Mouse (Mus musculus) brown adipose tissue, adult 24 weeks (tissue): ENCODE measurements around the gene Prex1. TPM values are rescaled to one million over a fixed set of nuclear protein-coding genes. Genes with fewer than 3 reads are reported as not detected.

Experiments used
- H3K27ac ChIP-seq: fragments of 200-500 bp; replicated peaks from 2 replicates; pipeline ENCODE4 v1.5.1; 2012; ENCODE audit warnings: low read depth, mild to moderate bottlenecking, low read length
- H3K4me1 ChIP-seq: fragments of 200-500 bp; 2 replicates; pipeline ENCODE4 v1.6.1; 2012; ENCODE audit warnings: low read length, mixed read lengths; ENCODE audit not compliant: control insufficient read depth, insufficient read depth, insufficient read length
- H3K4me3 ChIP-seq: fragments of 200-500 bp; 2 replicates; pipeline ENCODE4 v1.5.1; 2012; ENCODE audit warnings: low read depth, mild to moderate bottlenecking, low read length, moderate library complexity; ENCODE audit not compliant: insufficient read depth
- polyA plus RNA-seq: library from polyadenylated mRNA; stranded (reverse); fragments of >200 nt; gene quantifications from 2 replicates; pipeline ENCODE4 v1.2.4, GENCODE M21; 2012; ENCODE audit not compliant: missing spikeins, insufficient read depth, insufficient read length

The Prex1 gene
- polyA plus RNA-seq, 1 experiment = 2.3 TPM

GRCm38 (mm10) chr2:166683885-166684544 is 29.6 kb downstream of the Prex1 start:
- Histone ChIP-seq H3K27ac (no peak overlapping the region), H3K4me1 (no peaks in the 10 kb centered on the region; the same call in 1 of the 2 replicates), H3K4me3 (no peak overlapping the region)

DNA sequence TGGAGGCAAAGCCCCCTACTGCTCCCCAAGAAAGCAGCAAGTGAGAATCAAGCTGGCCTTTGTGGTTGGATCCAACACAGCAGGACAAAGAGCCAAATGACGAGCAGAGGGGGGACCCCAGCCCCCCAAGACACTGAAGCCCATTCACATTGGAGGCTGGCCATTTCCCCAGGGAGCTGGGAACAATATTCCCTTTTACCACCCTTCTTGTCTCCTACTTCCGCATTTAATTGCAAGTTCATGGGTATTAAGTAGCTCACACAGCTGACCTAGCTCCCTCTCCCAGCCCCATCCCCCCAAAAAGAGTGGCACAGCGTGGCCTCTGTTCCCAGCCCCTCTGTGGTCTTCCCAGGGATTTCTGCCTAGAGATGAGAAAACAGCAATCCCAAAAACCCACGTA is 30.8 kb downstream of the Prex1 start:
- no peaks in the 10 kb centered on the region; the same call in 1 of the 2 replicates for H3K4me1 ChIP-seq
- no peak overlapping the region for H3K4me3 ChIP-seq
- H3K27ac ChIP-seq = no peak overlapping the region

DNA sequence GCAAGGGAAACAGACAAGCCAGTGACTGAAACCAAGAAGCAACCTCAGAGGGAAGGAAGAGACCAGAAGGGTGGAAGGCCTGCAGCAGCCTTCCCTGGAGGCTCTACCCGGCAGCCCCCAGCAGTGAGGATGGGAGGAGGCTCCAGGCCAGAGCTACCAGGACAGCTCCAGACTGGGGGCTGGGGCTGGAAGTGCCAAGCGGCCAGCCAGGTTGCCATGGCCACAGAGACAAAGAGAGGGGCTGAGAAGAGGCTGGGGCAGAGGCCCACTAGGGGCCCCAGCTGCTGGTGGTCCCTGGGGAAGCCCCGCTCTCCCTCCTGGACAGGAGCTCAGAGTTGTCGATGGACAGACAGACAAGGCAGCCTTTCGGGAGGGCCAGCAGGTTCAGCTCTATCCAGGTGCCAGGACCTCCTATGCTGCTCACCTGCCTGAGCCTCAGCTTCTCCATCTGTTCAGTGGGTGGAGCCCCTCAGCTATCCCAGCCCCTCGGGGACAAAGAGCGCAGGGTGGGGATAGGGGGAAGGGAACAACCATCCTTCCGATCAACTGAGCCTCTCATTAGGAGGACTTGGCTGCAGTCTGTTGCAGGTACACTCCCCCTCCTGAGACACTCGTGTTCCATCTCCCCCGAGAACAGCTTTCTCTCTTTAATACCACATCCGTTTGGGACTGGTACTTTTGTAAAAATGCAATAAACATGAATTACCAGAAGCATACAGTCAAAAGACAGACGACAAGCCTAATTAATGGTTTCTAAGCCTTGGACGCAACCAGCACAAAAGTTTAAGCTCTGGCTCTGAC is 34.5 kb downstream of the Prex1 start:
- H3K27ac ChIP-seq = no peak overlapping the region
- no peaks in the 10 kb centered on the region for H3K4me1 ChIP-seq
- H3K4me3 ChIP-seq = no peak overlapping the region

- Histone ChIP-seq H3K27ac (no peak overlapping the region), H3K4me3 (no peak overlapping the region), H3K4me1 (no peaks in the 10 kb centered on the region)
Measured at GRCm38 (mm10) chr2:166676933-166677332, 36.7 kb downstream of the Prex1 start.

GRCm38 (mm10) chr2:166676498-166676897 is 37.1 kb downstream of the Prex1 start:
- no peak overlapping the region for H3K27ac ChIP-seq
- H3K4me1 ChIP-seq = no peaks in the 10 kb centered on the region
- no peak overlapping the region for H3K4me3 ChIP-seq

GRCm38 (mm10) chr2:166675588-166676444 is 37.8 kb downstream of the Prex1 start:
- no peaks in the 10 kb centered on the region for H3K4me1 ChIP-seq
- no peak overlapping the region for H3K4me3 ChIP-seq
- H3K27ac ChIP-seq = no peak overlapping the region

DNA sequence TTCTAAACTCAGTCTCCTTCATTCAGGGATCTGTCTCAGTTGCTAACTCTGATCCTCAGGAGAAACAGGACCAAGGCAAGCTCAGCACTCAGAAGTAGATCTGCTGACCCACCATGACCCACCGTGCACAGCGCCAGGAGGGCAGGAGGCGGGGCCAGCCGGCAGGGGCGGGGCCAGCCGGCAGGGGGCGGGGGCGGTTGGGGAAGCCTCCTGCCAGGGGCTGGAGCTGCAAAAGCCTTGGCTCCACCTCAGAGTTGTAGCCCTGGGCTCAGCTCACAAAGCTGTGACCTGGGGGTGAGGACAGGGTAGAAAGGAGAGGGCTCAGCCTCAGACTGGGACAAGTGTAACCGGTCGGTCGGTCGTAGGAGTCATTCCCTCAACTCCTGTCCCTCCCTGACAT is 38.9 kb downstream of the Prex1 start:
- Histone ChIP-seq H3K27ac (no peak overlapping the region), H3K4me1 (no peaks in the 10 kb centered on the region), H3K4me3 (no peak overlapping the region)

DNA sequence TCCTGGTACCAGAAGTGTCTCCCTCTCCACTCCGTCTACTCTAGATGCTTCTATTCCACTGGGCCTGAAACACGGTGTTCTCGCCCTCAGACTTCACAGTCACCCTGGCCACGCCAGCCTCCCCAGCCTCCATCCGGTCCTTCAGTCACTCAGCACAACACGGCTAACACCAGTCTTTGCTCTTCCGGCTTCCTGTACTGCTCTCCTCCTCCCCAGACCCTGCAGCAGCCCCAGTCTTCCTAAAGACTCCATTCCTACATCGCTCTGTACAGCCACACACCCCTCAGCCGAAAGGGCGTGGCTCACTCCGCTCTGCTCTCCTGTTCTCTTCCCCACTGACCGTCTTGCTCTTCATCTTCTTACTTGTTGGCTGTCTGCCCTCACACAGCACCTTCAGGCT is 39.7 kb downstream of the Prex1 start:
- H3K4me1 ChIP-seq = no peaks in the 10 kb centered on the region
- H3K4me3 ChIP-seq = no peak overlapping the region
- no peak overlapping the region for H3K27ac ChIP-seq

DNA sequence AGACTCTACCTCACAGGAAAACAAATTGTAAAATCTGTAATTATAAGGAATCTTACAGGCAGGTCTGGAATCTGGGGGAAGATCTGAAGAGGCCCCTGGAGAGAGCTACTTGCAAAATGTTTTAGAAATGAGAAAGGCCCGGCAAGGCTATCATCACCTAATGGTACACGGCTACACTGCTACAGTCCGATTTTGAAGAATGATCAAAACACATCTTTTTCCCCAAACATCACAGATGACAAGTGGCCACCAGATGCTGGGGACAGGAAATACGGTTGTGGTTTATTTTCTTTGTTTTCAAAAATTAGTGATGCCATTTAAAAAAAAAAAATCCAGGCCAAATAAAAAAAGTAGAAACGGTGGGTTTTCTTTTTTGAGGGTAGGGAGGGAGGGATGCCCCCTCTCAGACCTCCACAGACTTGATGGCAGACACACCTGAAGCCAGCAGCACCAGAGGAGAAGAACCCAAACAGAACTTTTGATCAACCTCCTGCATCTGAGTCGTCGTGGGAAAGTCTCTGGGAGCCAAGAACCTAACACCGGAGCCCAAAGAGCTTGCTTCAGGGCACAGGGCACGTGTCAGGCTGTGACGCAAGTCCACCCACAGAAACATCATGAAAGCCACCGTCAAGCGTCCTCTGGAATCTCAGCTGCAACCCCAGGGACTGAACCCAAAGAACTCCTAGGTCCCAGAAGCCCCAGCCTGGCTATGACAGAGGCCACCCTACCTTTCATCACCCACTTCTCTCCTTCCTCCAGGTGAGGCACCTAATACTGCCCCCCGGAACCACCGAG is 41.3 kb downstream of the Prex1 start:
- H3K27ac ChIP-seq = no peak overlapping the region
- 0 out of 2 replicates have a peak, but pooled peaks cover 2% of the 10 kb centered on the region for H3K4me1 ChIP-seq
- no peak overlapping the region for H3K4me3 ChIP-seq

DNA sequence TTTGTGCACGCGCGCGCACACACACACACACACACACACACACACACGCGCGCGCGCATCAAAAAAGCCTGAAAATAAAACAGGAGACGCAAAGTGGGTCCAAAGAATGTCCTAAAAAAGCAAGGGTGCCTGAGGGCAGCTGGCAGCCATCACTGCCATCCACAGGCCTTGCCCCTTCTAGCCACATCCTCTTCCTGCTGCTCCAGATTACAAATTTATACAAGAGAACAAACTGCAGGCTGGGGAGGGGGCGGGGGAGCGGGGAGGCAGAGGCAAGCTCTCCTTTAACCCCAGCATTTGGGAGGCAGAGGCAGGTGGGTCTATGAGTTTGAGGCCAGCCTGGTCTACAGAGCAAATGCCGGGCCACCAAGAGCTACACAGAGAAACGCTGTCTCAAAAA is 42.0 kb downstream of the Prex1 start:
- H3K27ac ChIP-seq = no peak overlapping the region
- no peak overlapping the region for H3K4me3 ChIP-seq

DNA sequence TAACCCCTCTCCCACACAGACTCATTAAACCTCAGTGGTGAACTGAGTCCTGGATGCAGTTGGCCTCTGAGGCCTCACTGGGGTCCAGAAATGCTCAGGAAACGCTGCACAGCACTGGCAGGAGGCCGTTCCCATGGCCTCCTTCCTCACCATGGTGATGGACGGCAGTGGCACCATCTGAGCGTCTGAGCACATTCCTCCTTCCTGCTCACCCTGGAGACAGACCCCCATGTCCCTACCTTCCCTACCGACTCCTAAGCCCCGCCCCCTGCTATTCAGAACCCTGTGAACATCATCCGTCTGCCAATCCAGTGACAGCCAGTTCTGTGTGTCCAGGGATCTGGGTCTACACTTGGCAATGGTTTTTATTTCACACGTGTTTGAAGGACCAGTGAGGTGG is 42.6 kb downstream of the Prex1 start:
- H3K4me3 ChIP-seq = no peak overlapping the region
- 0 out of 2 replicates have a peak, but pooled peaks cover 2% of the 10 kb centered on the region for H3K4me1 ChIP-seq
- H3K27ac ChIP-seq = no peak overlapping the region

More for the DNA sequence above, 42.0 kb downstream of the Prex1 start:
- 0 out of 2 replicates have a peak, but pooled peaks cover 2% of the 10 kb centered on the region for H3K4me1 ChIP-seq

DNA sequence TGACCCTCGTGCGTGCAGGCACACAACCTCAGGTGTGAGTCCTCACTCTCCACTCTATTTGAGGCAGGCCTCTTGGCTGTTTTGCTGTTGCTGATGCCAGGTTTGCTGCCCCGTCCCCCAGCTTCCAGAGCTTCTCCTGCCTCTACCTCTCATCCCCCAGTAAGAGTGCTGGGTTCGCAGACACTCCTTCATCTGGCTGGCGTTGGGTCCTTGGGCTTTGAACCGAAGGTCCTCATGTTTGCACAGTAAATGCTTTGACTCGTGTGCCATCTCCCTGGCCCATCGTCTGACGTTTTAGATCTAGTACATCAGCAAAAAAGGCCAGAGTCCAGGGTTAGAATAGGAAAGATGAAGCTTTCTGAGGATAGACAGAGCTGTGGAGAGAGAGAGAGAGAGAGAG is 43.7 kb downstream of the Prex1 start:
- Histone ChIP-seq H3K4me1 (0 out of 2 replicates have a peak, but pooled peaks cover 4% of the 10 kb centered on the region), H3K27ac (no peak overlapping the region), H3K4me3 (no peak overlapping the region)

DNA sequence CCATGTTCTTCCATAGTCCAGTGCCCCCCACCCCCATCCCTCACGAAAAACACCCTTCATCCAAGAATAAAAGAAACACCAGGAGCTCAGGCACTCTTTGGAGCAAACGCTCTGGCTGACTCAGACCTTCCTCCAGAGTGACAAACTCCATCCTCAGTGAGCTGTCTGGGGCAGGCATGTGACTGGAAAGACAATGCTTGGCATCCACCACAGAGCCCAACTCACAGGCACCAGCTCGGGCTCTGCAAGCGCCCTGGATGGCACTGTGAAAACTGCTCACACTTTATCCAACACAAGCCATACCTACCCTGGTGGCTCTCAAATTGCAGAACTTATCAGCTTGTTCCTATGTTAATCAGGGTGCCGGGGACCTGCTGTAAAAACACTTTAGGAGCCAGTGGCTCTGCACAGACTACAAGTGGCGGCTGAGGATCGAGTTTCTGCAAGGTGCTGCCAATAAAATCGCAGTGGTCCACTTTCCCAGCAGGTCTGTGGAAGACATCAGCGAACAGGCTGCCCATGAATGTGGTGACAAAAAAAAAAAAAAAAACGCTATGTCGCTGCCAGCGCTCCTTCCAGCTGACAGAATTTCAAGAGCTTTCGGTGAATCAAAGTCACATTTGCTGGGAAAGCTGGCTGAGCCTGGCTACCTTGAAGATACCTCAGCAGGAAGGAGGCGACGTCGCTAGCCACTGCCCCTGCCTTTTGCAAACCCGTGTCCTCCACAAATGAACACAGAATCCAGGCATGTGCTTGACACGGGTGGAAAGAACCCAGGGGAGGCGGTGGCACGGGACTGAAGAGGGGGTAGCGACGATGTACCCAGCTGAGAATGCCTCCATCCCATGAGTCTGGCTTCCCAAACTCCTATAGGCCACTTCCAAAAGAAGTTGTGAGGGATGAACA is 45.6 kb downstream of the Prex1 start:
- Histone ChIP-seq H3K4me1 (0 out of 2 replicates have a peak, but pooled peaks cover 4% of the 10 kb centered on the region), H3K4me3 (no peak overlapping the region), H3K27ac (no peak overlapping the region)

GRCm38 (mm10) chr2:166666175-166666574 is 47.5 kb downstream of the Prex1 start:
- no peak overlapping the region for H3K4me3 ChIP-seq
- H3K27ac ChIP-seq = no peak overlapping the region
- 0 out of 2 replicates have a peak, but pooled peaks cover 4% of the 10 kb centered on the region for H3K4me1 ChIP-seq
